Mouse (Mus musculus) thymus, postnatal 25 days (tissue): ENCODE measurements around the gene Alg12.

ENCODE experiments used
- DNase-seq: peaks from one replicate; pipeline ENCODE4 v3.0.0; 2022

Gene Alg12

DNA sequence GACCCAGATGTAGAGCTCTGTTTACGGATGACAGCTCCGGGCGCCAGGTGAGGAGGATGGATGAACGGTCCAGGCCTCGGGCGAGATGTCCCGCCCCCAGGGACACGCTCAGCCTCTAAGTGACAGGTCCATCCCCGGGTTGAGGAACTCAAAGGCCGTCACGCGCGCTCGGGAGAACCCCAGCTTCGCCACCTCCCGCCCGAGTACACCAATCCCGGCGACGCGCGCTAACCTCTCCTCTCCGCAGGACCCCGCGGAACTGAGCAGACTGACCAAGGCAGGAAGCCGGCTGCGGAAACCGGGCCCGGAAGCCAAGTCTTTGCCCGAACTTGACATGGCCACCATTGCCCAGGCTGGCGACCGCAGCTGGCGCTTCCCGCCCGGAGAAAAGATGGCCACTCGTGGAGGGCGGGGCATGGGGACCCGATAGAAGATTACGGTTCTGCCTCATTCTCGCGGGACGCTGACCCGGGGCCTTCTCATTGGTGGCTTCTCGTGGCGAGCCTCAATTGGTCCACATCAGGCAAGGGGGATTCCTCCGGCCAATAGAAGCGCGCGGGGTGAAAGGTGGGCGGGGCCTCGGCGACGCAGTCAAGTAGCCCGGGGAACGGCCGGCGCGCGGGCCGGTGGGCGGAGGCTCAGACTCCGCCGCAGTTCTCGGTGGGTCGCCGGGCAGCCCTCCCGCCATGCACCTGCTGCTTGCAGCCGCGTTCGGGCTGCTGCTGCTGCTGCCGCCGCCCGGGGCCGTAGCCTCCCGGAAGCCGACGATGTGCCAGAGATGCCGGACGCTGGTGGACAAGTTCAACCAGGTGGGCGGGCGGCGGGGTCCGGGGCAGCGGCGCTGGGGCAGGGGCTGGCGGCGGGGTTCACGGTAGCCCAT, at the start of gene Alg12, which contains the start of gene Creld2:
Gene Alg12, minus strand, starts transcription at position 293 of the 880 bp plus-strand sequence.
Gene Creld2, plus strand, starts transcription at position 621 of the 880 bp plus-strand sequence.
- peak; percentile 99 for DNase-seq

- no peak for DNase-seq
Observed at GRCm38 (mm10) chr15:88868024-88868742, 49.1 kb upstream of the Alg12 start.

DNA sequence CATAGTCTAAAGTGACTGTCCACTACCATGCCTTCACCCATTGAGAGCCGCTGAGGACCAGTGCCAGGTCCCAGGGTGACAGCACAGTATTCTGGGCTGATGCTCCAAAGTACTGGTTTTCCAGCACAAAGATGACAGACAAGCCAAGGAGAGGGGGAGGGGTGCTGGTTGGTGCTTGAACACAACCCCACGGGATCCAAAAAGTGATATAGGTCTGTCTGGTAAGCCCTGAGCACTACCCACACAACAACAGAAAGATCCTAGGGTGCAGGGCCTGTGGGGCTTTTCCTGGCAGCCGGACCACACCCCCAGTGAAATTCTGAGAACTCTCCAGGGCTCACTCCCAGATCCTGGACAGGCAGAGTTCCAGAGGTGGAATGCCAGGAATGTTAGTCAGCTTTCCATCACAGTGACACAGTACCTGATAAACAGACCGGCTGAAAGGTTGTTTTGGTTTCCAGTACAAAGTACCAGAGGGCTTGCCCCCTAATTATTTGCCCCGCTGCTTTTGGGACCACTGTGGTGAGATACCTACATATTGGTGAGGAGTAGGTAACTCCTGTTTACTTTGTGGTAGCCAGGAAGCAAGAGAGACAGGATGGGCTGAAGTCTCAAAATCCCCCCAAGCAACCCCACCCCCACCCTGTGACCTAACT, 48.4 kb upstream of the Alg12 start:
- no peak for DNase-seq

DNA sequence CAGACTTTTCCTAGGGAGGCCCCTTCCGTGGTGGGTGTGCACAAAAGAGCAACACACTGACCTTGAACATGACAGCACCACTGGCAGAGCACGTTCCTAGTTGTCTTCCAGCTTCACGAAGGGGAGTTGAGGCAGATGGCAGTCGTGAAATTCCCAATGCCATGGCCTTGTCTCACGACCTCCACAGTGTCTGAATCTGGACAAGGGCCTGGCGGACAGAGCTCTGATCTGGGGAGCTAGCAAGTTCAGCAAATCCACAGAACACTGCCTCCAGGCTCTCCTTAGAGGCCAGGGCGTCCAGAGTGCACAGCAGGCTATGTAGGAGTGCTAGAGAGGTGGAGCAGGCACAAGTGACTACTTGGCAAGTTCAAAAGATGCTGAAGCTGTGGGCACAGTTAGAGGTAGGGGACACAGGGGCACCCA, 47.8 kb upstream of the Alg12 start:
- no peak for DNase-seq

- DNase-seq = no peak
Observed at GRCm38 (mm10) chr15:88865888-88866695, 47.0 kb upstream of the Alg12 start.

DNA sequence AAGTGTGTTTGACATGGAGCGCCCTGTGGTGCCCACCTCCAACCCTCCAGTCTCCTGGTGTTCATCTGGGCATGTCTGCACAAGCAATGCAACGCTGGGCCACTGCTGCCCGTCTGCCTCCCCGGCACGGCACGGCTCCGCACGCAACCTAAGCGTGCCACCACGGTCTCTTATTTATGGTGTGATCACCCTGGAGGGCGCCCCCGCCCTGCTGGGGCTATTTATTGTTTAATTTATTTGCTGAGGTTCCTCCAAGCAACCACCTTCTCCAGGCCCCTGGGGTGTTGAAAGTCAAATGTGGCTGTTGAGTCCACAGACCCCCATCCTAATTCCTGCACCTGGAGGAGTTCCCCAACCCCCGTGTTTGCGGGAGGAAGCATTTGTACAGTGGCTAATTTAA, 45.9 kb upstream of the Alg12 start:
- no peak for DNase-seq

GRCm38 (mm10) chr15:88864270-88865030, 45.3 kb upstream of the Alg12 start:
- DNase-seq = no peak

GRCm38 (mm10) chr15:88863695-88864231, 44.6 kb upstream of the Alg12 start:
- no peak for DNase-seq

DNA sequence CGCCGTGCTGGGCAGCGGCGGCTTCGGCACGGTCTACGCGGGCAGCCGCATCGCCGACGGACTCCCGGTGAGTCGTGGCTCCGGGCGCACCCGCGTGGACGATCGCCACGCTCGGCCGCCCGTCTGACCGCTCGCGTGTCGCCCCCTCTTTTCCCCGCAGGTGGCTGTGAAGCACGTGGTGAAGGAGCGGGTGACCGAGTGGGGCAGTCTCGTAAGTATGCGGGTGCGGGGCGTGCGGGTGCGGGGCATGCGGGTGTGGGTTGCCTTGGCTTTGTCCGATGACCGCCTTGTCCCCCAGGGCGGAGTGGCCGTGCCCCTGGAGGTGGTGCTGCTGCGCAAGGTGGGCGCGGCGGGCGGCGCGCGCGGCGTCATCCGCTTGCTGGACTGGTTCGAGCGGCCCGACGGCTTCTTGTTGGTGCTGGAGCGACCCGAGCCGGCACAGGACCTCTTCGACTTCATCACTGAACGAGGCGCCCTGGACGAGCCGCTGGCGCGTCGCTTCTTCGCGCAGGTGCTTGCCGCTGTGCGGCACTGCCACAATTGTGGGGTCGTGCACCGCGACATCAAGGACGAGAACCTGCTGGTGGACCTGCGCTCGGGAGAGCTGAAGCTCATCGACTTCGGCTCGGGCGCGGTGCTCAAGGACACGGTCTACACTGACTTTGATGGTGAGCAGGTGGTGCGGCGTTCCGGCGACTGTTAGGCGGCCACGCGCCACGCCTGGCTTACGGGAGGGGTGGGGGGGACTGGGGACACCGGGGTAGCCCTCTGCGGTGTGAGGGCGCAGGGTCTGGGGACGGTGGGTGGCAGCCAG, 44.0 kb upstream of the Alg12 start:
- peak; percentile 69 for DNase-seq

- DNase-seq = peak; percentile 95
Observed at GRCm38 (mm10) chr15:88861772-88862622, 42.9 kb upstream of the Alg12 start, which contains the start of gene Pim3. Gene Pim3 (plus strand): TSS chr15:88862186.

DNA sequence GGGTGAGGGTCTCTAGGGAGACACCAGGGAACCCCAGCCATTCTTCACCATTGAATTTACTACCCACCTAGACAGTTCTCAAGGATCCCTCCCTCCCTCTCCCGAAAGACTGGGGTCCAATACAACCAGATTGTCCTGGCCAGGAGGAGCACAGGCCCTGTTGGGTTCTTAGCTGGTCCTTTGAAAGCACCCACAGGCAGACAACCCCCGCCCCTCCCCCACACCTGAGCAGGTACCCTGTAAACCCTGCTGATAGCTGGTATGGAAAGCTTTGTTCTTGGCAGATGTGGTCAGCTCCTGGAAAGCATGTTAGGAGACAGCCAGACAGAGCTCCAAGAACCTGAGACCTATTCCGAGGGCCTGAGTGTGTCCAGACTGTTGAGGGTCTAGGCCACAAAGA, 41.7 kb upstream of the Alg12 start:
- no peak for DNase-seq

DNA sequence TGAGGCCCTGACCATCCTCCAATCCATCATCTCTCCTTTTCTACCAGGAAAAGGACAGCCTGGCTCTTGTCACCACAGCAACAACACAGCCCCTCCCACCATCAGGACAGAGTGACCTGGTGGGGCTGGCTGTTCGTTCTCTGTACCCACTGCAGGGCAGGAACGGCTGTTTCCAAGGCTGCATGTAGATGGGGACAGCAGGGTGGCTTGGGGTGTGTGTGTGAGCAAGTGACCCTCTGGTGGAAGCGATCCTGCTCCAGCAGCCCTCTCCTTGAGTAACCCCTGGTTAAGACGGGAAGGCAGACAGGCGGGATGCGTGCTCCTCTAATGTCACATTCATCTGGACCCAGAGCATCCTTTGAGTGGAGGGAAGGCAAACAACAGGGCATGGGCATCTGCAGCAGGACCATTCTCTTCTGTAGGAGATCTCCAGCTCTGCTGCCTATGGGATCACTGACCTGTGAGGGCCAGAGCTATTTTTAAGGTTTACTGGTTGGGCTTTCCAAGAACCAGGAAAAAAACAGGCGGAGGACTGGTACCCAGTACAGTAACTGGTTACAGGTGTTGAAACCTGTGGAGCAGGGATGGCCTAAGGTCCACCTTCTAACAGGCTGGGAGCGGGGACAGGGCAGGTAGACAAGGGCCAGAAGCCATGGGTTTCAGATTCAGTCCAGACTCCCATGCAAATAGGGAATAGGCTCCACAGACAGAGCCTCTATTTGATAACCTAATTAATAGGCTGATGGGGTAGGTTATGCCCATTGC, 40.3 kb upstream of the Alg12 start:
- DNase-seq = no peak

- no peak for DNase-seq
Observed at GRCm38 (mm10) chr15:88858707-88859106, 39.6 kb upstream of the Alg12 start.

GRCm38 (mm10) chr15:88858141-88858541, 39.0 kb upstream of the Alg12 start:
- DNase-seq = no peak

- DNase-seq = no peak
Observed at GRCm38 (mm10) chr15:88857361-88857760, 38.2 kb upstream of the Alg12 start.

DNA sequence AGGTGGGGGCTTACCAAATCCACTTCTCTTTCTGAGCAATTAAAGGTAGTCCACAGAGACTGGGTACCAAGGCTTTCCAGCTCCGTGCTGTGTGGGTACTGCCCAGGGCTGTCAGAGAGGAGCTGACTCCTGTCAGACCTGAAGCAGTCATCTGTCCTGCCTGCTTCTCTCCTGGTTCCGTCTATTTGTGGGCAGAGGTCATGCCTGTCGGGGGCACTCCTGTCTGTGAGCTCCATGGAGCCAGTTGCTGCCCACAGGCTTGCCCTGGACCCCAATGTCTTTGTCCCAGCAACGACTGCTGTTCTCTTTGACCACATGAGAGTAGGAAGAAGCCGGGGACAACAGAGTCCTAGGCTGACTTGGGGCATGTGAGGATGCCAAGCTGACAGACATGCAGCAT, 37.5 kb upstream of the Alg12 start:
- no peak for DNase-seq

GRCm38 (mm10) chr15:88855896-88856417, 36.8 kb upstream of the Alg12 start:
- no peak for DNase-seq
